Mouse (Mus musculus) embryo, embryonic 9.5 days (tissue): Measurements from ENCODE around the gene Gpr3.

Experiments used
- DNase-seq: peaks from one replicate; pipeline ENCODE4 v3.0.0-alpha.2; 2017; ENCODE audit errors: extremely low spot score

Gpr3 gene

GRCm38 (mm10) chr4:133170056-133170524 is 42.2 kb downstream of the Gpr3 start:
- DNase-seq, result no peak

GRCm38 (mm10) chr4:133169237-133170055 is 42.9 kb downstream of the Gpr3 start:
- DNase-seq, result no peak

- no peak for DNase-seq
Observed at GRCm38 (mm10) chr4:133166773-133167172, 45.6 kb downstream of the Gpr3 start.

DNA sequence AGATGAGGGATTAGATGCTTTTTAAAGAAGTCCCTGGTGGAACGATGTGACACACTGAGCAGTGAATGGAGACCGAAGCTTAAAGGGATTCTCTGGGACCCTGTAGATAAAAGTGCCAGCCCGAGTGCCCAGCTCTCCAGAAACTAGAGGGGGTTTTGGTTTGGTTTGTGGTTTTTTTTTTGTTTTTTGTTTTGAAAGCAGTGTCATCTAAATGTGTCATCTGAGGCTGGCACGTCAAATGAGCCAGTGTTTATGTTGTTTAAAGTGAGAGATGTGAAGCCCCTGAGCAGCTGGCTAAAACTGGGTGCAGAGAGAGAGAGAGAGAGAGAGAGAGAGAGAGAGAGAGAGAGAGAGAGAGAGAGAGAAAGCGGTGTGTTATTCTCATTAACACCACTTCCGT is 50.1 kb downstream of the Gpr3 start:
- DNase-seq, result no peak

DNA sequence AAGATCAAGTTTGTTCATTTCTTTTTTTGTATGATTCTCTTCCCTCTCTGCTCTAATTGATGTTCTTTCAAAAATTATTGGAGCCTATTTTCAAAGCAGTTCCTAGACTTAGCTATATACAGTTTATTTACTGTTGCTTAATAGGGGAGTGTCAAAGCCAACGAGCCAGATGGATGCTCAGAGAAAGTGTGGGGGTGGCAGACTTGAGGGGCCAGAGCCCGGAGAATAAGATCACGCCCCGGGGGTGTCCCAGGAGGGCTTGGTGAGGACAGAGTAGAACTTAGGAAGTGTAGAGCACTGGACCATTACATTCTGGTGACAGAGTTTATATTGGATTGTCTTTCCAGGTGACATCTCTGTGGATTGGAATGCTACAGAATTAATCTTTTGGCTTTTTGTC is 51.5 kb downstream of the Gpr3 start:
- no peak for DNase-seq

GRCm38 (mm10) chr4:133160211-133160610 is 52.1 kb downstream of the Gpr3 start:
- DNase-seq, result no peak

- DNase-seq, result no peak
Observed at GRCm38 (mm10) chr4:133159646-133160045, 52.7 kb downstream of the Gpr3 start.
